Mouse (Mus musculus) small intestine, adult 2 months (tissue): Measurements from ENCODE around the gene Ermn.

Source experiments
- CTCF ChIP-seq: fragments of 200-500 bp; IDR thresholded peaks from 2 replicates; pipeline ENCODE4 v1.5.1; 2012; ENCODE audit warnings: low read depth, mild to moderate bottlenecking, control low read depth, inconsistent platforms, low read length, moderate library complexity, mixed read lengths; ENCODE audit not compliant: insufficient replicate concordance, insufficient read length; ENCODE audit errors: extremely low read depth
- POLR2A ChIP-seq: fragments of 200-500 bp; IDR thresholded peaks from 2 replicates; pipeline ENCODE4 v1.6.1; 2012; ENCODE audit warnings: low read depth, mild to moderate bottlenecking, control low read depth, inconsistent platforms, low read length, moderate library complexity

DNA sequence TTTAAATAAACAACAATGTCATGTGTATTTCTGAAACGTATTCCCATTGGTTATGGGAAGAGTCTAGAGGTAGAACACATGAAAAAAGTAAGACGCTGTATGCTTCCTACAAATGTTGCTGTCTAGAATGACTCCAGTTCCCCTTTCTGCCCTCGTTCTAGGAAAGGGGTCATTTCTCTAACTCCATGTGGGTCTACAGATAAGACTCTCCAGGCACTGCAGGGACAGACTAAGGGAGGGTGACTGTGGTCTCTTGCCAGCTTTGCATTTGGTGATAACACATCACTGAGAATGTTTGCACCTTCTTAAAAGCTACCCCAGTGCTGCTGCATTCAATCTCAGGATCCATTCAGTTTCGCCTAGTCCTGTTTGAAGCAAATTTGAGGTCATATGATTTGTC is 17.0 kb downstream of the Ermn start:
- TF ChIP-seq CTCF (no peak), POLR2A (no peak)
